Mouse (Mus musculus): ENCODE measurements around the gene Farsa.

- TF ChIP-seq POLR2A (IDR thresholded peaks at IDR 0.05; ENCODE audit: control insufficient read depth, low read depth, low read length) (no peak), CTCF (IDR thresholded peaks at IDR 0.05; ENCODE audit: control insufficient read depth, insufficient read depth, insufficient replicate concordance, low read depth, low read length) (peak; percentile 68)
Observed at GRCm38 (mm10) chr8:84902920-84903661, 46.3 kb downstream of the Farsa start.
